Mouse (Mus musculus) stomach, embryonic 16.5 days (tissue): ENCODE results near the gene Bach2. TPM values are rescaled to one million over a fixed set of nuclear protein-coding genes. Genes with fewer than 3 reads are reported as not detected.

Experiments
- ATAC-seq: fragments of 200-750 bp; cut with Nextera tagmentation; 2 replicates; pipeline ENCODE4 v1.8.0; 2017; ENCODE audit warnings: moderate number of reproducible peaks, moderate TSS enrichment; ENCODE audit not compliant: insufficient read depth, low FRiP score
- H3K27ac ChIP-seq: fragments of 300-500 bp; sonication (generic); 2 replicates; pipeline ENCODE4 v1.5.1; 2014; ENCODE audit warnings: low read length
- H3K27me3 ChIP-seq: fragments of 300-500 bp; sonication (generic); 2 replicates; pipeline ENCODE4 v1.6.1; 2014; ENCODE audit warnings: low read length, control low read depth, mixed read lengths; ENCODE audit not compliant: control insufficient read depth, insufficient read depth
- H3K36me3 ChIP-seq: fragments of 300-500 bp; sonication (generic); 2 replicates; pipeline ENCODE4 v1.6.1; 2014; ENCODE audit warnings: low read length; ENCODE audit not compliant: control insufficient read depth, insufficient read depth
- H3K4me1 ChIP-seq: fragments of 300-500 bp; sonication (generic); 2 replicates; pipeline ENCODE4 v1.6.1; 2014; ENCODE audit warnings: low read length, control low read depth, mixed read lengths; ENCODE audit not compliant: control insufficient read depth, insufficient read depth
- H3K4me2 ChIP-seq: fragments of 300-500 bp; sonication (generic); 2 replicates; pipeline ENCODE4 v1.6.1; 2014; ENCODE audit warnings: low read depth, low read length, mixed read lengths
- H3K4me3 ChIP-seq: fragments of 300-500 bp; sonication (generic); replicated peaks from 2 replicates; pipeline ENCODE4 v1.5.1; 2014; ENCODE audit warnings: mild to moderate bottlenecking, low read length
- H3K9ac ChIP-seq: fragments of 300-500 bp; sonication (generic); 2 replicates; pipeline ENCODE4 v1.6.1; 2014; ENCODE audit warnings: low read length
- H3K9me3 ChIP-seq: fragments of 300-500 bp; sonication (generic); replicated peaks from 2 replicates; pipeline ENCODE4 v1.6.1; 2016; ENCODE audit warnings: low read length, control low read depth; ENCODE audit not compliant: control insufficient read depth
- WGBS: fragments of 180-500 bp; shearing (Covaris S2); extraction: QIAGEN DNeasy Blood & Tissue Kit; methylation state at CpG from one replicate; pipeline ENCODE4 v1.1.7; 2014; 5-methylcytosine and 5-hydroxymethylcytosine counted together
- polyA plus RNA-seq: library from polyadenylated mRNA; unstranded; fragments of >200 nt; fragmentation: Nextera tagmentation; extraction: Ambion mirVana; gene quantifications from 2 replicates; pipeline ENCODE4 v1.2.1, GENCODE M21; 2015

The Bach2 gene
- polyA plus RNA-seq, 1 experiment from 2014 or later, result 3.5 TPM

DNA sequence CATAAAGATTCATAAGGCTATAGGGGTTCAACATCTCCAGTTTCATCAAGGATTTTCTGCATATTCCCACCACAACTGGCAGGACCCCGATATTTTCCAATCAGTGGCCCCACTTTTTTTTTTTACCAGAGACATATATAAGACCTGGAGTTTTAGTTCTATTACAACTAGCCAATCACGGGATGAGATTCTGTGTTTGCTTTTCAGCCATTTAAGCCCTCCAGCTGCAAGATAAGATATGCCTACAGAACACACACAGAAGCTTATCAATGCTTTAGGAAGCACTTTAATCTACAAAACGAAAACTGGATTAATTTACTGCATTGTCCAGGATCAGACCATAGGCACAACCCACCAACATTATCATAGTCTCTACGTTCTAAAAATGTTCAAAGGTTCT, 33.8 kb upstream of the Bach2 start:
- Histone ChIP-seq H3K4me2 (no peak overlapping the region), H3K4me3 (no peak overlapping the region)
- whole genome bisulfite sequencing, result 69% methylated on average over 4 of the region's 4 CpGs

GRCm38 (mm10) chr4:32205825-32206224, 32.8 kb upstream of the Bach2 start:
- ATAC-seq, result no peak

More for the DNA sequence above, 33.8 kb upstream of the Bach2 start:
- Histone ChIP-seq H3K27ac (no peak overlapping the region), H3K9me3 (no peaks in the 10 kb centered on the region), H3K27me3 (no peaks in the 10 kb centered on the region), H3K4me1 (no peaks in the 10 kb centered on the region), H3K9ac (no peak overlapping the region), H3K36me3 (no peaks in the 10 kb centered on the region)
- ATAC-seq, result no peak

DNA sequence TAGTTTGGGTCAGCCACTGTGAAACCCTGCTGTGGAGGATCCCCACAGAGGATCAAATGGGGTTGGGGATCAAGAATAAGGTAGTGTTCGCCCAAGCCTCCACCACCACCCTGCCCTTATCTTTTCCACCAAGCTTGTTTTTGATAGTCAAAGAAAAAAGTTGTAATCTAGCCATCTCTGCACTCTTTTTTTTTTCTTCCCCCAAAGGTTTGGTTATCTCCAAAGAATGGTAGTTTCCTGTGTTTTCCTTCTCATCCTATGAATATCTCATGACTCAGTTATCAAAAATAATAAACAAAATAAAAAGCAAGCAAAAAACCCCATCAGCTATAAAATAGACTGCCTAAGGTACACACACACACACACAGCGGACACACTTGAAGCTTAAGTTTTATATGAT, 28.6 kb upstream of the Bach2 start:
- 83% methylated on average over 2 of the region's 2 CpGs for WGBS

More at GRCm38 (mm10) chr4:32205825-32206224, 32.8 kb upstream of the Bach2 start:
- Histone ChIP-seq H3K27me3 (no peaks in the 10 kb centered on the region), H3K9me3 (no peaks in the 10 kb centered on the region), H3K4me1 (no peaks in the 10 kb centered on the region), H3K9ac (no peak overlapping the region), H3K4me2 (no peak overlapping the region), H3K27ac (no peak overlapping the region), H3K36me3 (no peaks in the 10 kb centered on the region), H3K4me3 (no peak overlapping the region)
- 48% methylated on average over 2 of the region's 2 CpGs for whole genome bisulfite sequencing

GRCm38 (mm10) chr4:32210424-32211184, 28.0 kb upstream of the Bach2 start:
- H3K36me3 ChIP-seq, result no peaks in the 10 kb centered on the region
- H3K4me2 ChIP-seq, result no peak overlapping the region
- peaks cover 3% of the 10 kb centered on the region; the same call in 1 of the 2 replicates for H3K4me1 ChIP-seq
- H3K9ac ChIP-seq, result no peak overlapping the region
- no peak overlapping the region for H3K27ac ChIP-seq
- no peaks in the 10 kb centered on the region for H3K27me3 ChIP-seq
- H3K9me3 ChIP-seq, result no peaks in the 10 kb centered on the region
- no peak for ATAC-seq
- no peak overlapping the region for H3K4me3 ChIP-seq
- WGBS, result 59% methylated on average over 9 of the region's 9 CpGs

More for the DNA sequence above, 28.6 kb upstream of the Bach2 start:
- no peaks in the 10 kb centered on the region for H3K9me3 ChIP-seq
- no peak for ATAC-seq
- H3K9ac ChIP-seq, result no peak overlapping the region
- H3K4me3 ChIP-seq, result no peak overlapping the region
- no peaks in the 10 kb centered on the region for H3K27me3 ChIP-seq
- H3K4me2 ChIP-seq, result no peak overlapping the region
- H3K4me1 ChIP-seq, result peaks cover 3% of the 10 kb centered on the region; the same call in 1 of the 2 replicates
- H3K27ac ChIP-seq, result no peak overlapping the region
- H3K36me3 ChIP-seq, result no peaks in the 10 kb centered on the region

DNA sequence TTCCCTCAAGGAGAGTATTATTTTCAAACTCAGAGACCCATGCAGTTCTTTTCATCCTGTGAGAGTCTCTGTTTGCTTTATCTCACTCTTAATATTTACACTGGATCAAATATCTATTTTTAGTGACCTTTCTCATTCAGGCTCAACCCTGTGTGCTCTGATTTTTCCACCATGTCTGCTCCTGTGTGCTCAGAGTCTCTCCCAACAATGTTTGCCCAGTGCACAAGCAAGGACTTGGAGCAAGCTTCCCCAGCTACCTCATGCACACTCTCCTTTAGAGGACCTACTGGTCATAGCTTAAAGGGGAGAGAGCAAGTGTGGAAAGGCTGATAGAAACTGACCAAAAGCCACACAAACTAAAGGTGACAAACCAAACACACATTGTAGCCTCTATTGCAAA, 26.0 kb upstream of the Bach2 start:
- Histone ChIP-seq H3K9me3 (no peaks in the 10 kb centered on the region), H3K27me3 (no peaks in the 10 kb centered on the region), H3K4me3 (no peak overlapping the region), H3K36me3 (no peaks in the 10 kb centered on the region), H3K9ac (no peak overlapping the region), H3K4me1 (peaks cover 3% of the 10 kb centered on the region; the same call in 1 of the 2 replicates), H3K4me2 (no peak overlapping the region), H3K27ac (peak overlapping the region; percentile 2; the same call in 1 of the 2 replicates)
- peak; percentile 66; the same call in 1 of the 2 replicates for ATAC-seq

GRCm38 (mm10) chr4:32216466-32216865, 22.1 kb upstream of the Bach2 start:
- Histone ChIP-seq H3K9ac (no peak overlapping the region), H3K4me1 (peaks cover 2% of the 10 kb centered on the region; the same call in 1 of the 2 replicates), H3K27me3 (no peaks in the 10 kb centered on the region), H3K4me2 (no peak overlapping the region), H3K4me3 (no peak overlapping the region), H3K9me3 (no peaks in the 10 kb centered on the region), H3K36me3 (no peaks in the 10 kb centered on the region), H3K27ac (no peak overlapping the region)
- 75% methylated on average over 4 of the region's 4 CpGs for WGBS
- no peak for ATAC-seq

GRCm38 (mm10) chr4:32217016-32217415, 21.6 kb upstream of the Bach2 start:
- Histone ChIP-seq H3K9me3 (no peaks in the 10 kb centered on the region), H3K27me3 (no peaks in the 10 kb centered on the region), H3K9ac (no peak overlapping the region), H3K4me3 (no peak overlapping the region), H3K36me3 (no peaks in the 10 kb centered on the region), H3K4me1 (no peaks in the 10 kb centered on the region), H3K4me2 (no peak overlapping the region), H3K27ac (no peak overlapping the region)
- no peak for ATAC-seq
- WGBS, result 82% methylated on average over 3 of the region's 3 CpGs

GRCm38 (mm10) chr4:32217593-32217992, 21.0 kb upstream of the Bach2 start:
- H3K27me3 ChIP-seq, result no peaks in the 10 kb centered on the region
- H3K36me3 ChIP-seq, result no peaks in the 10 kb centered on the region
- no peaks in the 10 kb centered on the region for H3K4me1 ChIP-seq
- ATAC-seq, result no peak
- WGBS, result 87% methylated on average over 12 of the region's 12 CpGs
- H3K9me3 ChIP-seq, result no peaks in the 10 kb centered on the region
- H3K4me3 ChIP-seq, result no peak overlapping the region
- no peak overlapping the region for H3K27ac ChIP-seq
- H3K9ac ChIP-seq, result no peak overlapping the region
- no peak overlapping the region for H3K4me2 ChIP-seq

DNA sequence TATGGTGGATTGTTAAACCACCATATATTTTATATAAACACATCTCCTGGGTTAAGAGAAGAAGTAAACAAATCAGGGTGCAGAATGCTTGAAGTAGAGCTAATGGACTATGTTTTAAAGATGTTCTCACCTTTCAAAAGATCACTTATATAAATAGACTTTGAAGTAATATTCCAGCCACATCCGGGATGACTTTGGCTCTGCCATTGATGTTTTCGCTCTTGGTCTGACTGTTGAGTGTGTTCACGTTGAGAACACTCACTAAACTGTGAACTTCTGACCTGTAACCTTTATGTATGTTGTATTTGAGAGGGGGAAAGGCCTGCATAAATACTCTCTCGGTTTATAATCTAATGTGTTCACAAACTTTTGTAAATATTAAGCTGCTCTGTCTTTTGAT, 20.2 kb upstream of the Bach2 start:
- no peak overlapping the region for H3K9ac ChIP-seq
- WGBS, result 28% methylated on average over 4 of the region's 4 CpGs
- no peaks in the 10 kb centered on the region for H3K4me1 ChIP-seq
- no peak overlapping the region for H3K4me2 ChIP-seq
- no peak for ATAC-seq
- H3K9me3 ChIP-seq, result no peaks in the 10 kb centered on the region
- H3K36me3 ChIP-seq, result no peaks in the 10 kb centered on the region
- H3K27ac ChIP-seq, result no peak overlapping the region
- no peaks in the 10 kb centered on the region for H3K27me3 ChIP-seq
- no peak overlapping the region for H3K4me3 ChIP-seq
